Mouse (Mus musculus): ENCODE measurements around the gene Celsr2. TPM values are rescaled to one million over a fixed set of nuclear protein-coding genes. Genes with fewer than 3 reads are reported as not detected.
A peak's percentile ranks its signal among the peaks of the same experiment; 100 is the strongest.

Gene Celsr2
- polyA plus RNA-seq, 1 experiment from 2014 or later, result 38.4 TPM

- no peak for DNase-seq (ENCODE audit: low spot score)
- Histone ChIP-seq H3K27me3 (replicated peaks; ENCODE audit: control insufficient read depth, insufficient read depth, low read length) (no peaks in the 10 kb centered on the region), H3K27ac (ENCODE audit: low read depth, low read length) (no peak overlapping the region), H3K9ac (ENCODE audit: low read length) (no peak overlapping the region), H3K9me3 (replicated peaks; ENCODE audit: control insufficient read depth, low read length) (no peaks in the 10 kb centered on the region), H3K4me3 (ENCODE audit: low read depth, low read length) (no peak overlapping the region), H3K4me1 (ENCODE audit: control insufficient read depth, insufficient read depth, low read length) (no peaks in the 10 kb centered on the region), H3K36me3 (ENCODE audit: control insufficient read depth, insufficient read depth, low read length) (peaks cover 59% of the 10 kb centered on the region), H3K4me2 (ENCODE audit: low read length) (no peak overlapping the region)
- WGBS, result 15% methylated on average over 10 of the region's 10 CpGs
- ATAC-seq, result no peak
Observed at GRCm38 (mm10) chr3:108392299-108392698, 23.1 kb downstream of the Celsr2 start.

GRCm38 (mm10) chr3:108389111-108389545, 26.2 kb downstream of the Celsr2 start:
- no peaks in the 10 kb centered on the region for H3K9me3 ChIP-seq (replicated peaks; ENCODE audit: control insufficient read depth, low read length)
- no peak overlapping the region for H3K9ac ChIP-seq (ENCODE audit: low read length)
- H3K27ac ChIP-seq (ENCODE audit: low read depth, low read length), result peak overlapping the region; percentile 36; the same call in 1 of the 2 replicates
- no peaks in the 10 kb centered on the region for H3K27me3 ChIP-seq (replicated peaks; ENCODE audit: control insufficient read depth, insufficient read depth, low read length)
- under 1% methylated on average over 5 of the region's 5 CpGs for WGBS
- no peak overlapping the region for H3K4me3 ChIP-seq (ENCODE audit: low read depth, low read length)
- no peak overlapping the region for H3K4me2 ChIP-seq (ENCODE audit: low read length)
- peaks cover 11% of the 10 kb centered on the region for H3K4me1 ChIP-seq (ENCODE audit: control insufficient read depth, insufficient read depth, low read length)
- DNase-seq (ENCODE audit: low spot score) (peak; percentile 98), ATAC-seq (peak; percentile 86)
- peaks cover 34% of the 10 kb centered on the region for H3K36me3 ChIP-seq (ENCODE audit: control insufficient read depth, insufficient read depth, low read length)

- Histone ChIP-seq H3K27ac (ENCODE audit: low read depth, low read length) (no peak overlapping the region), H3K9me3 (replicated peaks; ENCODE audit: control insufficient read depth, low read length) (no peaks in the 10 kb centered on the region), H3K36me3 (ENCODE audit: control insufficient read depth, insufficient read depth, low read length) (peaks cover 7% of the 10 kb centered on the region; the same call in 1 of the 2 replicates), H3K4me3 (ENCODE audit: low read depth, low read length) (no peak overlapping the region), H3K9ac (ENCODE audit: low read length) (no peak overlapping the region), H3K27me3 (replicated peaks; ENCODE audit: control insufficient read depth, insufficient read depth, low read length) (no peaks in the 10 kb centered on the region), H3K4me2 (ENCODE audit: low read length) (no peak overlapping the region), H3K4me1 (ENCODE audit: control insufficient read depth, insufficient read depth, low read length) (peaks cover 19% of the 10 kb centered on the region)
- WGBS, result 96% methylated on average over 10 of the region's 10 CpGs
- DNase-seq (ENCODE audit: low spot score) (no peak), ATAC-seq (no peak)
Observed at GRCm38 (mm10) chr3:108386186-108386585, 29.2 kb downstream of the Celsr2 start.

- peaks cover 19% of the 10 kb centered on the region for H3K4me1 ChIP-seq (ENCODE audit: control insufficient read depth, insufficient read depth, low read length)
Observed at GRCm38 (mm10) chr3:108384425-108384824, 30.9 kb downstream of the Celsr2 start.

GRCm38 (mm10) chr3:108383485-108384354, 31.6 kb downstream of the Celsr2 start, which contains the start of gene Psrc1:
Gene Psrc1, plus strand, starts transcription at chr3:108383839.
- peak within 1 kb of the TSS; percentile 55 for H3K4me2 ChIP-seq (ENCODE audit: low read length)
- ATAC-seq (peak; percentile 94), DNase-seq (ENCODE audit: low spot score) (peak; percentile 96)
- no peaks in the 10 kb centered on the region for H3K27me3 ChIP-seq (replicated peaks; ENCODE audit: control insufficient read depth, insufficient read depth, low read length)
- H3K9me3 ChIP-seq (replicated peaks; ENCODE audit: control insufficient read depth, low read length), result no peaks in the 10 kb centered on the region
- under 1% methylated on average over 44 of the region's 44 CpGs for WGBS
- H3K36me3 ChIP-seq (ENCODE audit: control insufficient read depth, insufficient read depth, low read length), result peaks cover 7% of the 10 kb centered on the region; the same call in 1 of the 2 replicates
- peaks cover 19% of the 10 kb centered on the region for H3K4me1 ChIP-seq (ENCODE audit: control insufficient read depth, insufficient read depth, low read length)
- peak within 1 kb of the TSS; percentile 63 for H3K9ac ChIP-seq (ENCODE audit: low read length)
- H3K4me3 ChIP-seq (ENCODE audit: low read depth, low read length), result peak within 1 kb of the TSS; percentile 48
- H3K27ac ChIP-seq (ENCODE audit: low read depth, low read length), result 0 out of 2 replicates have a peak within 1 kb of the TSS, but pooled peaks have one; percentile 58

More at GRCm38 (mm10) chr3:108384425-108384824, 30.9 kb downstream of the Celsr2 start:
- Histone ChIP-seq H3K4me2 (ENCODE audit: low read length) (peak overlapping the region; percentile 55), H3K27me3 (replicated peaks; ENCODE audit: control insufficient read depth, insufficient read depth, low read length) (no peaks in the 10 kb centered on the region), H3K9me3 (replicated peaks; ENCODE audit: control insufficient read depth, low read length) (no peaks in the 10 kb centered on the region), H3K36me3 (ENCODE audit: control insufficient read depth, insufficient read depth, low read length) (peaks cover 7% of the 10 kb centered on the region; the same call in 1 of the 2 replicates), H3K27ac (ENCODE audit: low read depth, low read length) (no peak overlapping the region), H3K4me3 (ENCODE audit: low read depth, low read length) (peak overlapping the region; percentile 48), H3K9ac (ENCODE audit: low read length) (peak overlapping the region; percentile 63)
- WGBS, result 34% methylated on average over 2 of the region's 2 CpGs
- ATAC-seq (no peak), DNase-seq (ENCODE audit: low spot score) (no peak)

- peaks cover 7% of the 10 kb centered on the region; the same call in 1 of the 2 replicates for H3K36me3 ChIP-seq (ENCODE audit: control insufficient read depth, insufficient read depth, low read length)
- no peak for DNase-seq (ENCODE audit: low spot score)
- H3K9ac ChIP-seq (ENCODE audit: low read length), result 0 out of 2 replicates have a peak overlapping the region, but pooled peaks have one; percentile 7
- H3K9me3 ChIP-seq (replicated peaks; ENCODE audit: control insufficient read depth, low read length), result no peaks in the 10 kb centered on the region
- H3K4me3 ChIP-seq (ENCODE audit: low read depth, low read length), result no peak overlapping the region
- no peak for ATAC-seq
- H3K27me3 ChIP-seq (replicated peaks; ENCODE audit: control insufficient read depth, insufficient read depth, low read length), result no peaks in the 10 kb centered on the region
- WGBS, result 83% methylated on average over 14 of the region's 14 CpGs
- peaks cover 19% of the 10 kb centered on the region for H3K4me1 ChIP-seq (ENCODE audit: control insufficient read depth, insufficient read depth, low read length)
- H3K27ac ChIP-seq (ENCODE audit: low read depth, low read length), result no peak overlapping the region
- peak overlapping the region; percentile 55; the same call in 1 of the 2 replicates for H3K4me2 ChIP-seq (ENCODE audit: low read length)
Observed at GRCm38 (mm10) chr3:108381945-108382875, 33.1 kb downstream of the Celsr2 start.

GRCm38 (mm10) chr3:108380695-108381094, 34.7 kb downstream of the Celsr2 start:
- Histone ChIP-seq H3K4me3 (ENCODE audit: low read depth, low read length) (no peak overlapping the region), H3K27ac (ENCODE audit: low read depth, low read length) (no peak overlapping the region), H3K9ac (ENCODE audit: low read length) (no peak overlapping the region), H3K27me3 (replicated peaks; ENCODE audit: control insufficient read depth, insufficient read depth, low read length) (no peaks in the 10 kb centered on the region), H3K4me2 (ENCODE audit: low read length) (no peak overlapping the region), H3K36me3 (ENCODE audit: control insufficient read depth, insufficient read depth, low read length) (no peaks in the 10 kb centered on the region), H3K9me3 (replicated peaks; ENCODE audit: control insufficient read depth, low read length) (no peaks in the 10 kb centered on the region), H3K4me1 (ENCODE audit: control insufficient read depth, insufficient read depth, low read length) (peaks cover 19% of the 10 kb centered on the region)
- no peak for DNase-seq (ENCODE audit: low spot score)
- WGBS, result 76% methylated on average over 6 of the region's 6 CpGs
- ATAC-seq, result no peak

GRCm38 (mm10) chr3:108378875-108379663, 36.3 kb downstream of the Celsr2 start:
- ATAC-seq, result no peak
- DNase-seq (ENCODE audit: low spot score), result peak; percentile 48
- H3K27ac ChIP-seq (ENCODE audit: low read depth, low read length), result no peak overlapping the region
- no peaks in the 10 kb centered on the region for H3K9me3 ChIP-seq (replicated peaks; ENCODE audit: control insufficient read depth, low read length)
- 55% methylated on average over 7 of the region's 7 CpGs for WGBS
- H3K27me3 ChIP-seq (replicated peaks; ENCODE audit: control insufficient read depth, insufficient read depth, low read length), result no peaks in the 10 kb centered on the region
- peaks cover 8% of the 10 kb centered on the region for H3K4me1 ChIP-seq (ENCODE audit: control insufficient read depth, insufficient read depth, low read length)
- no peak overlapping the region for H3K9ac ChIP-seq (ENCODE audit: low read length)
- no peaks in the 10 kb centered on the region for H3K36me3 ChIP-seq (ENCODE audit: control insufficient read depth, insufficient read depth, low read length)
- no peak overlapping the region for H3K4me2 ChIP-seq (ENCODE audit: low read length)
- H3K4me3 ChIP-seq (ENCODE audit: low read depth, low read length), result no peak overlapping the region

Data from forebrain, embryonic 14.5 days (tissue).